Mouse (Mus musculus) lung, adult 2 months (tissue): ENCODE measurements around the gene Fam189a1.

Experiments used
- CTCF ChIP-seq: fragments of 200-500 bp; IDR thresholded peaks from 2 replicates; pipeline ENCODE4 v1.5.1; 2011; ENCODE audit warnings: mild to moderate bottlenecking, low read length, control low read depth; ENCODE audit not compliant: insufficient read depth
- POLR2A ChIP-seq: fragments of 200-500 bp; IDR thresholded peaks from 2 replicates; pipeline ENCODE4 v1.6.1; 2011; ENCODE audit warnings: low read depth, mild to moderate bottlenecking, control low read depth, low read length, borderline replicate concordance; ENCODE audit errors: extremely low read depth

GRCm38 (mm10) chr7:64921189-64921588 is 235.2 kb downstream of the Fam189a1 start:
- TF ChIP-seq CTCF = no peak
- no peak for TF ChIP-seq POLR2A
